Mouse (Mus musculus) myocyte (in vitro differentiated cells): Measurements from ENCODE around the gene Gtf3c4.

Experiments used
- CEBPB ChIP-seq: IDR thresholded peaks from 2 replicates; pipeline ENCODE4 v1.6.1; 2011; ENCODE audit warnings: mild to moderate bottlenecking, moderate library complexity; ENCODE audit not compliant: poor library complexity, insufficient read depth, severe bottlenecking
- MAX ChIP-seq: IDR thresholded peaks from one replicate; pipeline ENCODE4 v1.6.1; 2011; ENCODE audit warnings: low read depth, mild to moderate bottlenecking, control low read depth
- MYOG ChIP-seq, 3 experiments: IDR thresholded peaks; one replicate each; pipeline ENCODE4 v1.6.1; 2011; ENCODE audit warnings: control low read depth in 2 of 3, low read depth in 2 of 3, mild to moderate bottlenecking in 2 of 3; ENCODE audit not compliant: insufficient read length in 2 of 3, control insufficient read depth in 1 of 3, insufficient read depth in 1 of 3
- POLR2A ChIP-seq: IDR thresholded peaks from one replicate; pipeline ENCODE4 v1.6.1; 2011; ENCODE audit warnings: low read depth, mild to moderate bottlenecking, control low read depth, moderate library complexity; ENCODE audit not compliant: insufficient read length
- POLR2AphosphoS2 ChIP-seq: IDR thresholded peaks from one replicate; pipeline ENCODE4 v1.6.1; 2011; ENCODE audit warnings: low read depth, control low read depth; ENCODE audit not compliant: insufficient read length
- TCF12 ChIP-seq: IDR thresholded peaks from one replicate; pipeline ENCODE4 v1.6.1; 2011; ENCODE audit warnings: mild to moderate bottlenecking, control low read depth; ENCODE audit not compliant: poor library complexity, insufficient read depth, severe bottlenecking
- TCF3 ChIP-seq: IDR thresholded peaks from one replicate; pipeline ENCODE4 v1.6.1; 2011; ENCODE audit warnings: low read depth, control low read depth; ENCODE audit not compliant: insufficient read length
- USF1 ChIP-seq: IDR thresholded peaks from one replicate; pipeline ENCODE4 v1.6.1; 2011; ENCODE audit warnings: low read depth, mild to moderate bottlenecking, control low read depth, moderate library complexity

DNA sequence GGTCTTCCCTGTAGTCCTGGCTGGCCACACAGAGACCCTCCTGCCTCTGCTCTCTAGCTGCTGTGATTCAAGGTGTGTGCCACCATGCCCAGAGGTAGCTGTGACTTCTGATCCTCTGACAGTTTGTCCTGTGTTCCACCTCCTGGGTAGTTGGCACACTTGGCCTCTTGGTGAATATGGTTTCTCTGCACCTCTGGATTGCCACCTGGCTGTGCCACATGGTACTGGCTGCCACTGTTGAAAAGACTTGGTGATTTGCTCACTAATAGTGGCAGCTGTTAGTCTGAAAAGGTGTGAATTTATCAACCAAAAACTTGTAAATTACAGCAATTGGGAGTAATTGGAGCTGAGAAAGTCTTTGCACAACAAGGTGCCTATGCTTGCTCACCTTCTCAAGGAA, 23.7 kb upstream of the Gtf3c4 start:
- no peak for TF ChIP-seq TCF12
- TF ChIP-seq TCF3, result no peak
- TF ChIP-seq POLR2A, result no peak
- TF ChIP-seq MAX, result no peak
- no peak for TF ChIP-seq USF1
- no peak for TF ChIP-seq MYOG (IDR thresholded peaks at IDR 0.05; ENCODE audit: control insufficient read depth in 1 of 3, insufficient read depth in 1 of 3, insufficient read length in 2 of 3, low read depth in 2 of 3)
- TF ChIP-seq POLR2AphosphoS2, result no peak
- TF ChIP-seq CEBPB, result no peak
